Comparison of ENCODE assay signal across 8 mouse cellular contexts in the genomic region with DNA sequence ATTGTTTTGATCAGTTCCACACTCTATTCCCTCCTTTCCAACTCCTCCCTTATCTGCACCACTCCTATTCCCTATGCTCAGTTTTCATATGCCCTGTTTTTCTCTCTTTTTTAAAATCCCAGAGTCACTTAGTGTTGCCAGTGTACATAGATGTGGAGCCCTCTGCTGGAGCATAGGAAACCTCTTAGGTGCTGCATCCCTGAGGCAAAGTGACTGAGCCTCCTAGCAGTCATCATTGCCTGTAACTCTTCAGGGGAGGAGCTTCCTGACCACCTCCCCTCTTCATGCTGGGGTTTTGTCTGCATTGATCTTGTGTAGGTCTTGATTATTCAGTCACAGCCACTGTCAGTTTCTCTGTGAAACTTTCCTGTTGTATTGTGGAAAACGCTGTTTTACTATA. TPM values are rescaled to one million over a fixed set of nuclear protein-coding genes. Genes with fewer than 3 reads are reported as not detected.
DNase-seq lines count a peak whose midpoint lies in the region; ATAC-seq and TF ChIP-seq lines count a peak whose summit lies in the region.

No protein-coding gene starts in this region.

- 97% methylated on average over 1 of the region's 1 CpGs for WGBS in spleen, adult 2 months
- 79% methylated on average over 1 of the region's 1 CpGs for WGBS in intestine, postnatal 0 days

- H3K4me1 ChIP-seq in spleen, adult 2 months (ENCODE audit: control insufficient read depth, insufficient read depth, insufficient read length): 0 out of 2 replicates have a peak, but pooled peaks cover 6% of the 10 kb centered on the region
- H3K4me1 ChIP-seq in intestine, postnatal 0 days (replicated peaks; ENCODE audit: control insufficient read depth, insufficient read depth, low read length): no peaks in the 10 kb centered on the region

- peak; percentile 41; the same call in 1 of the 2 replicates for ATAC-seq in intestine, postnatal 0 days

- H3K9me3 ChIP-seq in intestine, postnatal 0 days (ENCODE audit: control insufficient read depth): no peaks in the 10 kb centered on the region

- TF ChIP-seq CTCF in spleen, adult 2 months (IDR thresholded peaks at IDR 0.05; ENCODE audit: extremely low read depth, insufficient read depth, insufficient read length, insufficient replicate concordance): peak; percentile 44; the same call in 1 of the 2 replicates
- peak; percentile 72 for TF ChIP-seq CTCF in intestine, postnatal 0 days (IDR thresholded peaks at IDR 0.05; ENCODE audit: low read depth)

- no peak overlapping the region for H3K4me3 ChIP-seq in spleen, adult 2 months (ENCODE audit: extremely low read depth, insufficient read depth, insufficient read length)
- H3K4me3 ChIP-seq in intestine, postnatal 0 days (ENCODE audit: low read depth, low read length): no peak overlapping the region

- DNase-seq in embryo, embryonic 10 days (ENCODE audit: low spot score): peak; percentile 58
- DNase-seq in embryo, embryonic 9.5 days (ENCODE audit: extremely low spot score): no peak
- DNase-seq in spleen, adult 2 months (ENCODE audit: low read depth in 1 of 2, low spot score in 2 of 2): peak; percentile 35 to 40
- DNase-seq in spleen, postnatal 4 days (ENCODE audit: low spot score in 2 of 2): no peak
- DNase-seq in embryo, embryonic 11 days: peak; percentile 41
- DNase-seq in lung, postnatal 14 days: peak; percentile 40
- no peak for DNase-seq in ovary, postnatal 10 days (ENCODE audit: low spot score)

- H3K36me3 ChIP-seq in spleen, adult 2 months (ENCODE audit: control insufficient read depth, insufficient read depth, low read length): peaks cover 9% of the 10 kb centered on the region
- no peaks in the 10 kb centered on the region for H3K36me3 ChIP-seq in intestine, postnatal 0 days (ENCODE audit: control insufficient read depth, insufficient read depth)

- H3K27me3 ChIP-seq in spleen, adult 2 months (ENCODE audit: control insufficient read depth, insufficient read depth, low read length): no peaks in the 10 kb centered on the region
- no peaks in the 10 kb centered on the region for H3K27me3 ChIP-seq in intestine, postnatal 0 days (replicated peaks; ENCODE audit: control insufficient read depth, insufficient read depth, low read length)

- no peak overlapping the region for H3K9ac ChIP-seq in intestine, postnatal 0 days (ENCODE audit: low read depth, low read length)

- TF ChIP-seq POLR2A in spleen, adult 2 months (IDR thresholded peaks at IDR 0.05; ENCODE audit: low read depth, low read length): no peak

- H3K27ac ChIP-seq in spleen, adult 2 months (ENCODE audit: insufficient read depth, low read length): no peak overlapping the region
- H3K27ac ChIP-seq in intestine, postnatal 0 days (ENCODE audit: low read depth, low read length): no peak overlapping the region

- no peak overlapping the region for H3K4me2 ChIP-seq in intestine, postnatal 0 days (replicated peaks; ENCODE audit: low read depth)

RNA-seq across cellular contexts. Expression of a gene that starts 22.7 kb away (rescaled TPM):
- 11.3 and 13.2 TPM in 2 replicates for polyA plus RNA-seq in spleen, adult 2 months (2012; rRNA removed)
- 1.1 and 1.7 TPM in 2 replicates for polyA plus RNA-seq in intestine, postnatal 0 days (2015; fragmentation: Nextera tagmentation; extraction: Ambion mirVana)

Comparison
In these comparisons a context has a peak if more than half of its experiments do, and no peak if none do; other contexts are left out.
1. DNase-seq: peak in embryo, embryonic 10 days (single experiment), spleen, adult 2 months (2 of 2), embryo, embryonic 11 days (single experiment) and lung, postnatal 14 days (single experiment); none in embryo, embryonic 9.5 days (single experiment), spleen, postnatal 4 days (0 of 2) and ovary, postnatal 10 days (single experiment).